Mouse (Mus musculus) heart, embryonic 12.5 days (tissue): ENCODE data around the gene Vmn2r34. TPM values are rescaled to one million over a fixed set of nuclear protein-coding genes. Genes with fewer than 3 reads are reported as not detected.
"Not testable (repeated sequence)": the region's sequence is repeated elsewhere in the genome, so short reads cannot be mapped to it uniquely, and the experiment has no call there.

Source experiments
- ATAC-seq: fragments of 200-750 bp; cut with Nextera tagmentation; 2 replicates; pipeline ENCODE4 v1.8.0; 2017; ENCODE audit warnings: moderate TSS enrichment, moderate library complexity; ENCODE audit not compliant: insufficient number of reproducible peaks, low FRiP score
- H3K27ac ChIP-seq: fragments of 300-500 bp; sonication (generic); 2 replicates; pipeline ENCODE4 v1.5.1; 2016; ENCODE audit warnings: mild to moderate bottlenecking, moderate library complexity; ENCODE audit not compliant: poor library complexity, severe bottlenecking
- H3K27me3 ChIP-seq: fragments of 300-500 bp; sonication (generic); replicated peaks from 2 replicates; pipeline ENCODE4 v1.6.1; 2016; ENCODE audit warnings: mild to moderate bottlenecking, moderate library complexity
- H3K36me3 ChIP-seq: fragments of 300-500 bp; sonication (generic); 2 replicates; pipeline ENCODE4 v1.6.1; 2016; ENCODE audit warnings: mild to moderate bottlenecking, moderate library complexity
- H3K4me1 ChIP-seq: fragments of 300-500 bp; sonication (generic); replicated peaks from 2 replicates; pipeline ENCODE4 v1.6.1; 2016; ENCODE audit warnings: mild to moderate bottlenecking
- H3K4me2 ChIP-seq: fragments of 300-500 bp; sonication (generic); 2 replicates; pipeline ENCODE4 v1.6.1; 2016; ENCODE audit warnings: mild to moderate bottlenecking, moderate library complexity
- H3K4me3 ChIP-seq: fragments of 300-500 bp; sonication (generic); 2 replicates; pipeline ENCODE4 v1.5.1; 2016; ENCODE audit warnings: mild to moderate bottlenecking
- H3K9ac ChIP-seq: fragments of 300-500 bp; sonication (generic); 2 replicates; pipeline ENCODE4 v1.6.1; 2016; ENCODE audit warnings: mild to moderate bottlenecking, moderate library complexity
- H3K9me3 ChIP-seq: fragments of 300-500 bp; sonication (generic); replicated peaks from 2 replicates; pipeline ENCODE4 v1.6.1; 2016; ENCODE audit warnings: mild to moderate bottlenecking, moderate library complexity
- WGBS: fragments of 180-500 bp; shearing (Covaris S2); methylation state at CpG from one replicate; pipeline ENCODE4 v1.1.7; 2016; 5-methylcytosine and 5-hydroxymethylcytosine counted together
- polyA plus RNA-seq: library from polyadenylated mRNA; unstranded; fragments of >200 nt; fragmentation: Nextera tagmentation; extraction: Ambion mirVana; gene quantifications from 2 replicates; pipeline ENCODE4 v1.2.1, GENCODE M21; 2016

The Vmn2r34 gene
- not detected in 2 replicates for polyA plus RNA-seq

GRCm38 (mm10) chr7:7689413-7689812 is at the start of gene Vmn2r34:
Vmn2r34 (minus strand) TSS chr7:7689513.
- not testable (repeated sequence) for H3K9ac ChIP-seq, H3K4me2 ChIP-seq, H3K9me3 ChIP-seq, H3K36me3 ChIP-seq, ATAC-seq, H3K4me3 ChIP-seq, H3K4me1 ChIP-seq, H3K27me3 ChIP-seq, H3K27ac ChIP-seq
- 30% methylated on average over 1 of the region's 2 CpGs for WGBS

- ATAC-seq, H3K9me3 ChIP-seq, H3K27me3 ChIP-seq, H3K4me3 ChIP-seq, H3K27ac ChIP-seq, H3K4me2 ChIP-seq, H3K36me3 ChIP-seq, H3K4me1 ChIP-seq, H3K9ac ChIP-seq: not testable (repeated sequence)
- WGBS: 64% methylated on average over 2 of the region's 2 CpGs
These were observed 15.3 kb downstream of the Vmn2r34 start for GRCm38 (mm10) chr7:7674032-7674431.

Other genes starting within 250 kb of the Vmn2r34 start
- gene Vmn2r32, start 209.5 kb downstream of the Vmn2r34 start, polyA plus RNA-seq: not detected in 2 replicates
- gene Vmn2r33, start 122.7 kb downstream of the Vmn2r34 start, polyA plus RNA-seq: not detected in 2 replicates
- not detected in 2 replicates for gene Vmn2r35, start 130.4 kb upstream of the Vmn2r34 start, polyA plus RNA-seq
- gene Vmn2r36, start 213.0 kb upstream of the Vmn2r34 start, polyA plus RNA-seq: not detected in 2 replicates